Mouse (Mus musculus): ENCODE data around the gene Tagln.

DNA sequence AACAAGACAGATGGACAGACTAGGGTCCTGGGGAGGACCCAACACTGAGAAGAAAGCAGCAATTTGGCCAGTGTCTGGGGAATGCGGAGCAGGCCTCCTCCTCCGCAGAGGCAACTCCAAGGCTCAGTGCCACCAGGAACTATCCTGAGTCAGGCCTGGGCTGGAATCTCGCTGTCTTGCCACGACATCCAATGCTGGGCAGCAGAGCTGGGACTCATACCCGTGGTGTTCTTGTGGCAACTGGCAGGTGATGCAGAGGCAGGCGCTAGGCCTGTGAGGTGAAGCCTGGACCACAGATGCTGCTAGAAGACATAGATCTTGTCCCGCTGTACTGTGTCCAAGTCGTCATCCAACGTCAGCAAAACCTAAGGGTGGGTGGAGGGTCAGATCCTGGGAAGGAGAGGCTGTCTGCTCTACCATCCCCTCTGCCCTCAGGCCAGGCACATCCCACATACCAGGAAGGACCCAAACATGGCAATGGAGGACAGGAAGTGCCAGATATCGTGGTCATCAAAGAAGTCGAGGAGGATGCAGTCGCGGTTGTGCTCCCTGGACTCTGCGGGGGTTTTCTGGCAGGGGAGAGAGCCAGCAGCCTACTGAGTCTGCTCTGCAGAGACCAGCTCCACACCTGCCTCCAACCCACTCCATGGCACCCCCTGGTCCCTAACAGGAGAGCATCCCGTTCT is 3.2 kb upstream of the Tagln start:
- TF ChIP-seq CTCF (conservative IDR thresholded peaks at IDR 0.05 in 1 of 2, IDR thresholded peaks at IDR 0.05 in 1 of 2; ENCODE audit: low read depth in 2 of 2, low read length in 2 of 2) (no peak), MAX (IDR thresholded peaks at IDR 0.05; ENCODE audit: low read length) (no peak), POLR2A (IDR thresholded peaks at IDR 0.05; ENCODE audit: low read depth, low read length) (no peak), KAT2A (IDR thresholded peaks at IDR 0.05; ENCODE audit: insufficient replicate concordance, low read length) (no peak), IRF4 (IDR thresholded peaks at IDR 0.05; ENCODE audit: low read depth, low read length) (no peak), ZC3H11A (IDR thresholded peaks at IDR 0.05; ENCODE audit: low read depth, low read length) (no peak), ZMIZ1 (IDR thresholded peaks at IDR 0.05; ENCODE audit: low read depth, low read length) (no peak), ELF1 (IDR thresholded peaks at IDR 0.05; ENCODE audit: low read depth, low read length) (no peak), MAFK (IDR thresholded peaks at IDR 0.05; ENCODE audit: insufficient replicate concordance, low read length) (no peak), EP300 (IDR thresholded peaks at IDR 0.05; ENCODE audit: low read length) (no peak), POLR2AphosphoS2 (IDR thresholded peaks at IDR 0.05; ENCODE audit: low read depth, low read length) (no peak), ETS1 (conservative IDR thresholded peaks at IDR 0.05; ENCODE audit: low read depth, low read length) (no peak), NELFE (IDR thresholded peaks at IDR 0.05; ENCODE audit: low read depth, low read length) (no peak), TBP (conservative IDR thresholded peaks at IDR 0.05; ENCODE audit: low read depth, low read length) (no peak)
